Mouse (Mus musculus) kidney, embryonic 14.5 days (tissue): ENCODE results near the gene Wdr20. TPM values are rescaled to one million over a fixed set of nuclear protein-coding genes. Genes with fewer than 3 reads are reported as not detected.
"Not testable (repeated sequence)": the region's sequence is repeated elsewhere in the genome, so short reads cannot be mapped to it uniquely, and the experiment has no call there.

ENCODE experiments used
- ATAC-seq: fragments of 200-750 bp; cut with Nextera tagmentation; 2 replicates; pipeline ENCODE4 v1.8.0; 2017; ENCODE audit warnings: moderate number of reproducible peaks, mild to moderate bottlenecking, moderate TSS enrichment, moderate library complexity; ENCODE audit not compliant: low FRiP score, low TSS enrichment
- H3K27ac ChIP-seq: fragments of 300-500 bp; sonication (generic); 2 replicates; pipeline ENCODE4 v1.5.1; 2014; ENCODE audit warnings: low read depth, mild to moderate bottlenecking, low read length, moderate library complexity, mixed read lengths
- H3K27me3 ChIP-seq: fragments of 300-500 bp; sonication (generic); 2 replicates; pipeline ENCODE4 v1.6.1; 2014; ENCODE audit warnings: mild to moderate bottlenecking, low read length; ENCODE audit not compliant: control insufficient read depth, insufficient read depth
- H3K36me3 ChIP-seq: fragments of 300-500 bp; sonication (generic); 2 replicates; pipeline ENCODE4 v1.6.1; 2014; ENCODE audit warnings: low read length, mixed read lengths; ENCODE audit not compliant: control insufficient read depth, insufficient read depth
- H3K4me1 ChIP-seq: fragments of 300-500 bp; sonication (generic); 2 replicates; pipeline ENCODE4 v1.6.1; 2014; ENCODE audit warnings: low read length, mixed read lengths; ENCODE audit not compliant: control insufficient read depth, insufficient read depth
- H3K4me2 ChIP-seq: fragments of 300-500 bp; sonication (generic); replicated peaks from 2 replicates; pipeline ENCODE4 v1.6.1; 2014; ENCODE audit warnings: low read depth, mild to moderate bottlenecking, low read length
- H3K4me3 ChIP-seq: fragments of 300-500 bp; sonication (generic); 2 replicates; pipeline ENCODE4 v1.5.1; 2014; ENCODE audit warnings: mild to moderate bottlenecking, low read length
- H3K9ac ChIP-seq: fragments of 300-500 bp; sonication (generic); 2 replicates; pipeline ENCODE4 v1.6.1; 2014; ENCODE audit warnings: low read depth, mild to moderate bottlenecking, low read length, moderate library complexity
- H3K9me3 ChIP-seq: fragments of 300-500 bp; sonication (generic); 2 replicates; pipeline ENCODE4 v1.6.1; 2016; ENCODE audit warnings: low read length; ENCODE audit not compliant: control insufficient read depth
- WGBS: fragments of 180-500 bp; shearing (Covaris S2); extraction: QIAGEN DNeasy Blood & Tissue Kit; methylation state at CpG from one replicate; pipeline ENCODE4 v1.1.7; 2014; 5-methylcytosine and 5-hydroxymethylcytosine counted together
- polyA plus RNA-seq: library from polyadenylated mRNA; unstranded; fragments of >200 nt; fragmentation: Nextera tagmentation; extraction: Ambion mirVana; gene quantifications from 2 replicates; pipeline ENCODE4 v1.2.1, GENCODE M21; 2014

The Wdr20 gene
- 17.8 and 24.5 TPM in 2 replicates for polyA plus RNA-seq

- WGBS = under 1% methylated on average over 68 of the region's 69 CpGs
- Histone ChIP-seq H3K4me3 (peak within 1 kb of the TSS; percentile 99), H3K9ac (peak within 1 kb of the TSS; percentile 96), H3K4me1 (peaks cover 17% of the 10 kb centered on the region), H3K27me3 (no peaks in the 10 kb centered on the region), H3K36me3 (peaks cover 4% of the 10 kb centered on the region; the same call in 1 of the 2 replicates), H3K27ac (peak within 1 kb of the TSS; percentile 81), H3K9me3 (no peaks in the 10 kb centered on the region), H3K4me2 (peak within 1 kb of the TSS; percentile 89)
- peak; percentile 96 for ATAC-seq
These were observed at the start of gene Wdr20 for GRCm38 (mm10) chr12:110737170-110738157. Gene Wdr20 (plus strand): TSS chr12:110737944.

GRCm38 (mm10) chr12:110688921-110689320 is 48.8 kb upstream of the Wdr20 start:
- WGBS = 96% methylated on average over 3 of the region's 3 CpGs
- not testable (repeated sequence) for H3K9ac ChIP-seq, ATAC-seq, H3K4me3 ChIP-seq, H3K4me2 ChIP-seq, H3K9me3 ChIP-seq, H3K27ac ChIP-seq, H3K27me3 ChIP-seq, H3K4me1 ChIP-seq
- H3K36me3 ChIP-seq = peaks cover 46% of the 10 kb centered on the region

- ATAC-seq = no peak
- H3K9me3 ChIP-seq = no peaks in the 10 kb centered on the region
- no peak overlapping the region for H3K4me2 ChIP-seq
- H3K36me3 ChIP-seq = peaks cover 55% of the 10 kb centered on the region
- no peak overlapping the region for H3K4me3 ChIP-seq
- no peak overlapping the region for H3K27ac ChIP-seq
- no peak overlapping the region for H3K9ac ChIP-seq
- WGBS = 89% methylated on average over 6 of the region's 6 CpGs
- no peaks in the 10 kb centered on the region for H3K27me3 ChIP-seq
- peaks cover 9% of the 10 kb centered on the region; the same call in 1 of the 2 replicates for H3K4me1 ChIP-seq
These were observed 47.7 kb upstream of the Wdr20 start for GRCm38 (mm10) chr12:110689919-110690643.

GRCm38 (mm10) chr12:110693378-110693777 is 44.4 kb upstream of the Wdr20 start:
- ATAC-seq, H3K4me3 ChIP-seq, H3K27ac ChIP-seq, H3K4me1 ChIP-seq, H3K4me2 ChIP-seq, H3K27me3 ChIP-seq, H3K9me3 ChIP-seq, H3K9ac ChIP-seq: not testable (repeated sequence)
- peaks cover 49% of the 10 kb centered on the region for H3K36me3 ChIP-seq
- 88% methylated on average over 5 of the region's 5 CpGs for WGBS

- Histone ChIP-seq H3K9me3 (no peaks in the 10 kb centered on the region), H3K9ac (peak overlapping the region; percentile 99), H3K4me3 (peak overlapping the region; percentile 100), H3K4me1 (peaks cover 9% of the 10 kb centered on the region; the same call in 1 of the 2 replicates), H3K27ac (peak overlapping the region; percentile 84), H3K36me3 (peaks cover 27% of the 10 kb centered on the region), H3K27me3 (no peaks in the 10 kb centered on the region), H3K4me2 (peak overlapping the region; percentile 48)
- WGBS = under 1% methylated on average over 50 of the region's 55 CpGs
- ATAC-seq = peak; percentile 61
These were observed 42.0 kb upstream of the Wdr20 start for GRCm38 (mm10) chr12:110695676-110696171.

- H3K4me3 ChIP-seq = peak overlapping the region; percentile 100
- peak overlapping the region; percentile 84 for H3K27ac ChIP-seq
- H3K9me3 ChIP-seq = no peaks in the 10 kb centered on the region
- WGBS = under 1% methylated on average over 86 of the region's 89 CpGs
- peak; percentile 97 for ATAC-seq
- peaks cover 9% of the 10 kb centered on the region; the same call in 1 of the 2 replicates for H3K4me1 ChIP-seq
- H3K36me3 ChIP-seq = peaks cover 26% of the 10 kb centered on the region
- peak overlapping the region; percentile 99 for H3K9ac ChIP-seq
- no peaks in the 10 kb centered on the region for H3K27me3 ChIP-seq
- H3K4me2 ChIP-seq = peak overlapping the region; percentile 82
These were observed 41.4 kb upstream of the Wdr20 start for GRCm38 (mm10) chr12:110696173-110696974.

- Histone ChIP-seq H3K27me3 (no peaks in the 10 kb centered on the region), H3K27ac (peak overlapping the region; percentile 57)
These were observed 40.8 kb upstream of the Wdr20 start for GRCm38 (mm10) chr12:110696975-110697400.

GRCm38 (mm10) chr12:110697457-110697856 is 40.3 kb upstream of the Wdr20 start:
- no peak overlapping the region for H3K4me3 ChIP-seq
- peaks cover 19% of the 10 kb centered on the region for H3K36me3 ChIP-seq
- no peak overlapping the region for H3K9ac ChIP-seq
- no peak for ATAC-seq
- peaks cover 9% of the 10 kb centered on the region; the same call in 1 of the 2 replicates for H3K4me1 ChIP-seq
- no peak overlapping the region for H3K4me2 ChIP-seq
- no peaks in the 10 kb centered on the region for H3K27me3 ChIP-seq
- WGBS = 69% methylated on average over 5 of the region's 5 CpGs
- H3K9me3 ChIP-seq = no peaks in the 10 kb centered on the region
- no peak overlapping the region for H3K27ac ChIP-seq

More at GRCm38 (mm10) chr12:110696975-110697400, 40.8 kb upstream of the Wdr20 start:
- no peaks in the 10 kb centered on the region for H3K9me3 ChIP-seq
- peak overlapping the region; percentile 100 for H3K4me3 ChIP-seq
- peak overlapping the region; percentile 99 for H3K9ac ChIP-seq
- ATAC-seq = no peak
- 49% methylated on average over 9 of the region's 9 CpGs for WGBS
- peaks cover 19% of the 10 kb centered on the region for H3K36me3 ChIP-seq
- H3K4me1 ChIP-seq = peaks cover 9% of the 10 kb centered on the region; the same call in 1 of the 2 replicates
- peak overlapping the region; percentile 82 for H3K4me2 ChIP-seq
